Mouse (Mus musculus): ENCODE data around the gene Fam24b. TPM values are rescaled to one million over a fixed set of nuclear protein-coding genes. Genes with fewer than 3 reads are reported as not detected.

Fam24b gene
- polyA plus RNA-seq, 1 experiment, result not detected

GRCm38 (mm10) chr7:131322192-131322591, 7.1 kb downstream of the Fam24b start, which contains the start of gene Cuzd1:
Gene Cuzd1 (minus strand): TSS chr7:131322292.
- TF ChIP-seq CTCF (IDR thresholded peaks at IDR 0.05; ENCODE audit: extremely low read depth, insufficient read length, insufficient replicate concordance, low read depth, low read length), result no peak
- no peak for TF ChIP-seq POLR2A (IDR thresholded peaks at IDR 0.05; ENCODE audit: low read depth, low read length)
- Histone ChIP-seq H3K27ac (ENCODE audit: insufficient read depth, low read depth, low read length) (no peak within 1 kb of the TSS), H3K4me3 (ENCODE audit: low read depth, low read length) (no peak within 1 kb of the TSS), H3K4me1 (ENCODE audit: control insufficient read depth, insufficient read depth, insufficient read length, low read length) (no peaks in the 10 kb centered on the region), H3K36me3 (ENCODE audit: control insufficient read depth, insufficient read depth, low read length) (no peaks in the 10 kb centered on the region), H3K27me3 (ENCODE audit: control insufficient read depth, insufficient read depth, low read length) (no peaks in the 10 kb centered on the region)
- 77% methylated on average over 2 of the region's 2 CpGs for WGBS

GRCm38 (mm10) chr7:131318340-131318739, 11.0 kb downstream of the Fam24b start:
- H3K4me1 ChIP-seq (ENCODE audit: control insufficient read depth, insufficient read depth, insufficient read length, low read length), result no peaks in the 10 kb centered on the region
- no peak overlapping the region for H3K4me3 ChIP-seq (ENCODE audit: low read depth, low read length)
- no peaks in the 10 kb centered on the region for H3K27me3 ChIP-seq (ENCODE audit: control insufficient read depth, insufficient read depth, low read length)
- no peaks in the 10 kb centered on the region for H3K36me3 ChIP-seq (ENCODE audit: control insufficient read depth, insufficient read depth, low read length)
- WGBS, result 73% methylated on average over 5 of the region's 7 CpGs
- no peak overlapping the region for H3K27ac ChIP-seq (ENCODE audit: insufficient read depth, low read depth, low read length)
- no peak for TF ChIP-seq CTCF (IDR thresholded peaks at IDR 0.05; ENCODE audit: extremely low read depth, insufficient read length, insufficient replicate concordance, low read depth, low read length)
- TF ChIP-seq POLR2A (IDR thresholded peaks at IDR 0.05; ENCODE audit: low read depth, low read length), result no peak

GRCm38 (mm10) chr7:131317587-131317986, 11.7 kb downstream of the Fam24b start:
- H3K27me3 ChIP-seq (ENCODE audit: control insufficient read depth, insufficient read depth, low read length), result no peaks in the 10 kb centered on the region
- no peak overlapping the region for H3K27ac ChIP-seq (ENCODE audit: insufficient read depth, low read depth, low read length)
- no peaks in the 10 kb centered on the region for H3K36me3 ChIP-seq (ENCODE audit: control insufficient read depth, insufficient read depth, low read length)
- H3K4me1 ChIP-seq (ENCODE audit: control insufficient read depth, insufficient read depth, insufficient read length, low read length), result no peaks in the 10 kb centered on the region
- no peak for TF ChIP-seq CTCF (IDR thresholded peaks at IDR 0.05; ENCODE audit: extremely low read depth, insufficient read length, insufficient replicate concordance, low read depth, low read length)
- TF ChIP-seq POLR2A (IDR thresholded peaks at IDR 0.05; ENCODE audit: low read depth, low read length), result no peak
- H3K4me3 ChIP-seq (ENCODE audit: low read depth, low read length), result no peak overlapping the region
- 64% methylated on average over 12 of the region's 12 CpGs for WGBS

GRCm38 (mm10) chr7:131314493-131314892, 14.8 kb downstream of the Fam24b start:
- H3K4me1 ChIP-seq (ENCODE audit: control insufficient read depth, insufficient read depth, insufficient read length, low read length), result no peaks in the 10 kb centered on the region
- 77% methylated on average over 7 of the region's 7 CpGs for WGBS
- no peak overlapping the region for H3K27ac ChIP-seq (ENCODE audit: insufficient read depth, low read depth, low read length)
- no peaks in the 10 kb centered on the region for H3K27me3 ChIP-seq (ENCODE audit: control insufficient read depth, insufficient read depth, low read length)
- no peak overlapping the region for H3K4me3 ChIP-seq (ENCODE audit: low read depth, low read length)
- no peaks in the 10 kb centered on the region for H3K36me3 ChIP-seq (ENCODE audit: control insufficient read depth, insufficient read depth, low read length)
- TF ChIP-seq POLR2A (IDR thresholded peaks at IDR 0.05; ENCODE audit: low read depth, low read length), result no peak

GRCm38 (mm10) chr7:131306733-131307132, 22.6 kb downstream of the Fam24b start:
- WGBS, result 75% methylated on average over 5 of the region's 5 CpGs
- TF ChIP-seq CTCF (IDR thresholded peaks at IDR 0.05; ENCODE audit: extremely low read depth, insufficient read length, insufficient replicate concordance, low read depth, low read length) (no peak), POLR2A (IDR thresholded peaks at IDR 0.05; ENCODE audit: low read depth, low read length) (no peak)
- H3K27me3 ChIP-seq (ENCODE audit: control insufficient read depth, insufficient read depth, low read length), result no peaks in the 10 kb centered on the region
- no peaks in the 10 kb centered on the region for H3K4me1 ChIP-seq (ENCODE audit: control insufficient read depth, insufficient read depth, insufficient read length, low read length)
- no peak overlapping the region for H3K27ac ChIP-seq (ENCODE audit: insufficient read depth, low read depth, low read length)
- H3K4me3 ChIP-seq (ENCODE audit: low read depth, low read length), result no peak overlapping the region
- no peaks in the 10 kb centered on the region for H3K36me3 ChIP-seq (ENCODE audit: control insufficient read depth, insufficient read depth, low read length)

GRCm38 (mm10) chr7:131303340-131303739, 26.0 kb downstream of the Fam24b start:
- TF ChIP-seq POLR2A (IDR thresholded peaks at IDR 0.05; ENCODE audit: low read depth, low read length) (no peak), CTCF (IDR thresholded peaks at IDR 0.05; ENCODE audit: extremely low read depth, insufficient read length, insufficient replicate concordance, low read depth, low read length) (no peak)
- Histone ChIP-seq H3K4me3 (ENCODE audit: low read depth, low read length) (no peak overlapping the region), H3K36me3 (ENCODE audit: control insufficient read depth, insufficient read depth, low read length) (no peaks in the 10 kb centered on the region), H3K4me1 (ENCODE audit: control insufficient read depth, insufficient read depth, insufficient read length, low read length) (no peaks in the 10 kb centered on the region), H3K27me3 (ENCODE audit: control insufficient read depth, insufficient read depth, low read length) (no peaks in the 10 kb centered on the region), H3K27ac (ENCODE audit: insufficient read depth, low read depth, low read length) (no peak overlapping the region)
- 43% methylated on average over 8 of the region's 8 CpGs for WGBS

GRCm38 (mm10) chr7:131297151-131297550, 32.2 kb downstream of the Fam24b start:
- WGBS, result 70% methylated on average over 8 of the region's 8 CpGs
- Histone ChIP-seq H3K4me1 (ENCODE audit: control insufficient read depth, insufficient read depth, insufficient read length, low read length) (no peaks in the 10 kb centered on the region), H3K36me3 (ENCODE audit: control insufficient read depth, insufficient read depth, low read length) (no peaks in the 10 kb centered on the region), H3K27me3 (ENCODE audit: control insufficient read depth, insufficient read depth, low read length) (no peaks in the 10 kb centered on the region), H3K4me3 (ENCODE audit: low read depth, low read length) (no peak overlapping the region), H3K27ac (ENCODE audit: insufficient read depth, low read depth, low read length) (no peak overlapping the region)
- TF ChIP-seq POLR2A (IDR thresholded peaks at IDR 0.05; ENCODE audit: low read depth, low read length) (no peak), CTCF (IDR thresholded peaks at IDR 0.05; ENCODE audit: extremely low read depth, insufficient read length, insufficient replicate concordance, low read depth, low read length) (no peak)

Other genes starting within 250 kb of the Fam24b start
- gene 4933402N03Rik, start 183.2 kb downstream of the Fam24b start, polyA plus RNA-seq (2012; rRNA removed), result not detected in 2 replicates
- gene 5430419D17Rik, start 155.1 kb downstream of the Fam24b start, polyA plus RNA-seq (2012; rRNA removed), result 2.0 TPM in 1 of 2 replicates, not detected in the other
- gene Cuzd1, start 7.2 kb downstream of the Fam24b start, polyA plus RNA-seq (2012; rRNA removed), result 0.09 and 56.5 TPM in 2 replicates
- gene Fam24a, start 4.3 kb upstream of the Fam24b start, polyA plus RNA-seq (2012; rRNA removed), result not detected in 2 replicates
- gene 2310057M21Rik, start 33.2 kb upstream of the Fam24b start, polyA plus RNA-seq (2012; rRNA removed), result 1.3 and 2.1 TPM in 2 replicates
- 35.6 and 37.5 TPM in 2 replicates for gene Pstk, start 41.6 kb upstream of the Fam24b start, polyA plus RNA-seq (2012; rRNA removed)
- 2.9 and 6.4 TPM in 2 replicates for gene Ikzf5, start 81.0 kb upstream of the Fam24b start, polyA plus RNA-seq (2012; rRNA removed)
- 0.96 and 1.1 TPM in 2 replicates for gene Acadsb, start 81.1 kb upstream of the Fam24b start, polyA plus RNA-seq (2012; rRNA removed)
- gene Hmx3, start 213.4 kb upstream of the Fam24b start, polyA plus RNA-seq (2012; rRNA removed), result 2.4 and 4.6 TPM in 2 replicates
- gene Hmx2, start 219.3 kb upstream of the Fam24b start, polyA plus RNA-seq (2012; rRNA removed), result 0.52 and 1.2 TPM in 2 replicates
- 16.5 and 30.5 TPM in 2 replicates for gene Bub3, start 230.7 kb upstream of the Fam24b start, polyA plus RNA-seq (2012; rRNA removed)